Mouse (Mus musculus) forelimb bud, embryonic 11.5 days (tissue): ENCODE data around the gene Adam6b.
"Not testable (repeated sequence)": the region's sequence is repeated elsewhere in the genome, so short reads cannot be mapped to it uniquely, and the experiment has no call there.

Experiments
- DNase-seq: peaks from one replicate; pipeline ENCODE4 v3.0.0-alpha.2; 2012; ENCODE audit warnings: low read depth, low spot score

Gene Adam6b

DNA sequence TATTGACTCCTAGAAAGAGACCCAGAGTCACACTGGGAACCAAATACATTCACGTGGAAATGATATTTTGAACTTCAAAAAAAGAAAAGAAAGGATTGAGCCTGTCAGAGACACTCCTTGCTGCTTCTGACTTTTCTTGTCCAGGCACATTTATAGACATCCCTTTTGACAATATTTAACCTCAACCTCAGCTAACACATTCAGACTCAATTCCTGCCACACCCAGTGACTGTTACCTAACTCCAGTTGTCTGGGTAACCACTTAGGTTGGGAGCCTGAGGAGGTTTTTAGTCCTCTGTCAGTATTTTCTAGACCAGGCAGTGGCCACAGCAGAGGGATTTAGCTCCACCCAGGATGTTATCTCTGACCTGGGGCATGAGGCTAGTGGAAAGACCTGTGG is at the start of gene Adam6b:
TSS of gene Adam6b (plus strand) at position 301 of the 400 bp plus-strand sequence.
- DNase-seq = not testable (repeated sequence)

DNA sequence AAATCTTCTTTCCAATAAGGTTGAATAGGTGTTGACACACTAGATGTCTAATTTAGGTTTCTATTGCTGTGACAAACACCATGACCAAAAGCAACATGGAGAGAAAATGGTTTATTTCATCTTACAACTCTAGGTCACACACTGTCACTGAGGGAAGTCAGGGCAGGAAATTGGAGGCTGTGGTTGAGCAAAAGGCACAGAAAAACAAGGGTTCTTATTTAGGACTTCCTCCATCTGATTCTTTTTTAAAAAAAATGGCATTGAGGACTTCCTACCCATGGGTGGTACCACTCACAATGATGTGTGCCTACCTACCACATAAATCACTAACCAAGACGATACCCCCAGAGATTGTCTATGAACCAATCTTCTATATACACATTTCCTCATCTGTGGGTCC is 43.2 kb upstream of the Adam6b start:
- no peak for DNase-seq

DNA sequence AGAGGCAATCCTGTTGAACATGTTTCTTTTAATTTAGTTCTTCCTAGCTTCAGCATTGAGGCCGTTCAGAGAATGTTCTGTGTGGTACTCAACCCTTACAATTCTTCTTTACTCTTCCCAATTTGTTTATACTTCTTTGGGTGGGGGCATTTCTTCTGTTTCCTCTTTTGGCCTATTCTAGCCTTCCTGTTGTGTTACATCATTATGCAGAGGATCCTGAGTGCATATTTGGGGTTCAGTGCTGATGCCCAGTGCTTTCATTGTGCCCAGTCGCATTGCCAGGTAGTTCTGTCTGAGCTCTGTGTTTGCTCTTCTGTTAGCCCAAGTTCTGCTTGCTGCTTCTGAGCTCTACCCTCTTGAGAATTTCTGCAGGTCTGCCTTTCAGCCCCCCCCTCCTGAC is 13.1 kb upstream of the Adam6b start:
- DNase-seq = no peak

DNA sequence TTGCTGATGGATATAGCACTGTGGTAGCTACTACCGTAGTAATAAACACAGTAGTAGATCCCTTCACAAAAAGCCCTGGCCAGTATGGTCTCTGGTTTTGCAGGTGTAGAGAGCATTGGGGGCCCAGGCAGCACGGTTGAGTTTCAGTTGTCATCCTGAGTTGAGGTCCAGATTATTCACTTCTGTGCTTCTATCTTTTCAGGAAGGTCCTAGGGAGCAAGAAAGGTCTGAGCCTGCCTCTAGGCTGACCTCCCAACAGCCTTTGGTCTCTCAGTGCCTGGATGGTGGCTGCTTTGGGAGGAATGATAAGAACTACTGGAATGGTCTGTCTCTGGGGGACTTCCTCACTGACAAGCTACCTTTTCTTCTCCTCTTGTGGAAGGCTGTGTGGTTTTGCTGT is 7.2 kb upstream of the Adam6b start:
- DNase-seq = no peak

DNA sequence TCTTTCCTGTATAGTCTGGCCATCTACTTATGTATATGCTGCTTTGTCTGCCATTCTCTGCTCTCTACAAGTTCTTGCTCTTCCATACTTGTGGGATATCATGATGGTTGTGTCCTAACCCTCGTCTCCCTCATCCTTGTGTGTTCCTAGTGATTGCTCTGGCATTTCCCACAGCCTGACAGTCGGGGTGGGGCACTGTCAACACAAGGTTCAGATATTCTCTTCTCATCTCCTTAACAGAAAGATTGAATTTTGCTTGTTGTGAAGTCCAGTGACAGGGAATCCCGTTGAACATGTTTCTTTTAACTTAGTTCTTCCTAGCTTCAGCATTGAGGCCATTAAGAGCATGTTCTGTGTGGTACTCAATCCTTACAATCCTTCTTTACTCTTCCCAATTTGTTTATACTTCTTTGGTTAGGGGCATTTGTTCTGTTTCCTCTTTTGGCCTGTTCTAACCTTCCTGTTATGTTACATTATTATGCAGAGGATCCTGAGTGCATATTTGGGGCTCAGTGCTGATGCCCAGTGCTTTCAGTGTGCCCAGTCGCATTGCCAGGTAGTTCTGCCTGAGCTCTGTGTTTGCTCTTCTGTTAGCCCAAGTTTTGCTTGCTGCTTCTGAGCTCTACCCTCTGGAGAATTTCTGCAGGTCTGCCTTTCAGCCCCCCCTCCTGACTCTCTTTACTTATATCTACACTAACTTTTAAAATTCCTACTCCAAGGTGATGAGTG is 6.5 kb upstream of the Adam6b start:
- no peak for DNase-seq

DNA sequence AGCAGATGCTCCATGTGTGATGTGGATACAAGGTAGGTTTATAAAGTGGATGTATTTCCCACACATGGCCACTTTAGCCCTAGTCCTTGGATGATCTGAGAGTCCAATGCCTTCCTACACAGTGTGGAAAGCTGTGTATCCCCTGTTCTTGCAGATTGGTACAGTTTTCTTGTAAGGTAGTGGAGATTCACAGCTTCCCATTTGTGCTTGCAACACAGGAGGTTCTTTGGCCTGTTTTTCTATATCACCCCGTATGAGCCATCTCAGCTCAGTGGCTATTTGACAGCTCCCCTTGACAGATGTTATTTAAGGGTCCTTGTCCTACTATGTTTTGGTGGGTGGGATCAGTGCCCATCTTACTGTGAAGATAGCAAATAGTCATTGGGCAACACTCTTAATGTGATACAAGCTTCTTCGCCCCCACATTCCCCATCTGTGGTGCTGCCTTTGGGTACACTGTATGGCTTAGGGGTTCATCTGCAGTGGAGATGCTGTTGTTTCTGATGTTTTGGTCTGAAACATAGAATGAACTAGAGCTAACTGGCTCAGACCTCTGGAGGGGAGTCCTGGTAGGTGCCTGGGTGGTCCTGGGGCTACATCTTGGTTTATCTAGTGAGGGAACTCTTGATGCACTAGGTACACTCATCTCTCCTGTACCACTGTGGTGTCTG is 5.7 kb upstream of the Adam6b start:
- no peak for DNase-seq

DNA sequence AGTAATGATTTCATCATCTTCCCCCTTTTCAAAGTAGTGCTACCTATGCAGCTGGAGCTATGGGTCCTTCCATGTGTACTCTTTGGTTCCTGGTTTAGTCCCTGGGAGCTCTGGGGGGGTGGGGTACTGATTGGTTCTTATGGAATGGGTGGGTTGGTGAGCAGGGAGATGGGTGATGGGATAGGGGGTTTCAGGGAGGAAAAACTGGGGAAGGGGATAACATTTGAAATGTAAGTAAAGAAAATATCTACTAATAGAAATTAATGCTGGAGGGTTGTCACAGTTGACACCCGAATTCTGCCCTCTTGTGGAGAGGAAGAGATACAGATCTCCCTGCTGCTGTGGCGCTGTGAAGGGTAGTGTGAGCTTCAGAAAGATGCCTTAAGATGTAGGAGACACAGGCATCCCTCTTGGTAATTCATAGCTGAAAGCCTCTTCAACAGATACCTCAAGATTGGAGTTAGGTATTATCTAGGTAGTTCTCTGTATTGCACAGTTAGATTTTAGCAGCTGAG is 4.3 kb upstream of the Adam6b start:
- no peak for DNase-seq

DNA sequence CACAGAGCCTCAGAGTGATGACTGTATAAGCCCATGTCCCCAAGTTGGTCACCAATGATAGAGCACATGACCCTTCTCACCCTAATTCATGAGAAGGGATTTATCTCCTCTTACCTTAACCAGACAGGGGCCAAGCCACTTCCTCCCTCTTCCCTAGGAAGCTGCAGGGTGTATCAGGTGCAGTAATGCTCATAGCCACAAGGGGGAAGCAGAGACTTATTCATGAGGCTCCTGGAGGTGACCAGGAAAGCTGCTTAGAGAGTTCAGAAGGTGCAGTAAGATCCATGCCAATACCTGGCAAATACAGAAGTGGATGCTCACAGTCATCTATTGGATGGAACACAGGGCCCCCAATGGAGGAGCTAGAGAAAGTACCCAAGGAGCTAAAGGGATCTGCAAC is 1.6 kb upstream of the Adam6b start:
- DNase-seq = peak; percentile 56

DNA sequence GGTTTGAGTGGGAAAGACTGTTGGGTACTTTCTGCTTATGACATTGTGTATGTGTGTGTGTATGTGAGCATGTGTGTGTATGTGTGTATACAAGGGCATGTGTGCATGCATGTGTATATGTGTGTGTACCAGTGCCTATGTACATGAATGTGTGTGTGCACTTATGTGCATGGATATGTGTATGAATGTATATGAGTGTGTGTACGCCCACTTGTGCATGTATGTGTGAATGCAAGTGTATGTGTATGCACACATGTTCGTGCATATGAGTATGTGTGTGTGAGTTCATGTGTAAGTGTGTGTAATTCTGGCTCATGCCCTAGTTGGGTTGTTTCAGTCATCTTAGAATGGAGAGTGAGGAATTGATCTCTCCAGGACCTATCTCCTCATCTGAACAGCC is 36.6 kb downstream of the Adam6b start:
- DNase-seq = no peak
